Mouse (Mus musculus) B cell, adult 2 months (primary cell): Measurements from ENCODE around the gene Trio.

Experiments used
- DNase-seq, 2 experiments: peaks; one replicate each; pipeline ENCODE4 v3.0.0; 2022

Trio gene

DNA sequence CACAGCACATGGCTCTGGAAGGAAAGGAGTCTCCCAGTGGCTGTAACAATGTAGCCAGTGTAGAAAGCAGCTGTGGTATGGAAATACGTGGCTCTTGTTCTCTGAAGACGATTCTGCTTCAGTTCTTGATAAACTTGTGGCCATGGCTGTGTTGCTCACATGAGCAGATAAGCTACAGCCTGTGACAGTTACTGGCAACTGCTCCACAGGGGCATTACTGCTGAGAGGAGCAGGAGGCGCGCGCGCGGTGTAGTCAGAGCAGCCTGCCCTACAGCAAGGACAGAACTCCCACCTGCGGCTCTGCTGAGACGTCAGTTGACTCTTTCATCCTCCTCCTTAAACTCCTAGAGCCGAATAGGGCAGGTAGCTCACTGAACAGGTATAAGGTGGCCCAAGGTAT is 153.9 kb downstream of the Trio start:
- no peak for DNase-seq

DNA sequence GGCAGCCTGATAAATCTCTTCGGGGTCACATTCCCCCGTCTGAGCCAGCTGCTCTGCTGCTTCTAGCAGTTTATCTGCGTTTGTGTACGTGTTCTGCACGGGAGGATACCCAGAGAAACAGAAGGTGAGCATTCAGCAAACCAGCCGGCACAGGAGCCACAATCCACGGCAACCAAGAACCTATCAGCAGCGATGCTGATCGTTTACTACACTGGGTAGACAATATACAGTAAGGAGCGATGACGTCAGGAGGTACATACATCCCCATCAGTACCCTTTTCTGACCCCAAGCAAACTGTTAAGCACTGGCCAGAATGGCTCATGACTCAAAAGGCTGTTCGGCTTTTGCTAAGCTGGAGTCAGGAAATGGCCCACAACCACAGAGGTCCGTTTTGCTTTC is 154.4 kb downstream of the Trio start:
- DNase-seq = no peak

DNA sequence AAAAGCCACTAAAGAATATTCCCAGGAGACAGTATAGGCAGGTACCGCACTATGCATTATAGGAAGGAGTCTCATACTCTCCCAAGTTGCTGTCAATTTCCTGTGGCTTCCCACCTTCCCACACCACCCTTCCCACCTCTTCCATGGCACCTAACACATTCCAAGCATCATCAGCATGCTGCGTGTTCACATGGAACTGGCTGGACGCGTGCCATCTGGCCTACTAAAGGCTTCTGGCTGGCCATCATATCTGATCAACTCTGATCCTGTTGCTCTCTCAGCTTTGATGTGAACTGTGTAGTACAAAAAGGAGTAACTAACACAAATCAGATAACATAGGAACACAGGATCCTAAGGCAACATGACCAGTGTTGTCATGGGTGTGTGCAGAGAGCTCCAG is 156.6 kb downstream of the Trio start:
- DNase-seq = no peak

DNA sequence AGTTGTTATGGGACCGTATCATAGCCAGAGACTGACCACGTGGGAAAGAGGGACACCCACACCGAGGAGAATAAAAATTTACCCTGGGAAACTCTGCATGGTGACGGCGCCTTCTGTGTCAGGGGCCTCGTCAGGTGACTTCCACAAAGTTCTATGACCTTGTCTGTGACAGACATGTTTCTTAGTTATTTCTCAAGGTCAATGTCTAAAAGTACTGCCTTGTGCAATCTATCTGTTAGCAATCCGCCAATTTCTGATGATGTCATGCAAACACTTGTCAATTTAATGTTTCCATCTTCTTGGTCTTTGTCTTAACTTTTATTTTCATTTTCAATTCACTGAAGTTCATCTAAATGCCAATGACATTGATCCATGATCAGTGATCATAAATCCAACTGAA is 157.8 kb downstream of the Trio start:
- no peak for DNase-seq

DNA sequence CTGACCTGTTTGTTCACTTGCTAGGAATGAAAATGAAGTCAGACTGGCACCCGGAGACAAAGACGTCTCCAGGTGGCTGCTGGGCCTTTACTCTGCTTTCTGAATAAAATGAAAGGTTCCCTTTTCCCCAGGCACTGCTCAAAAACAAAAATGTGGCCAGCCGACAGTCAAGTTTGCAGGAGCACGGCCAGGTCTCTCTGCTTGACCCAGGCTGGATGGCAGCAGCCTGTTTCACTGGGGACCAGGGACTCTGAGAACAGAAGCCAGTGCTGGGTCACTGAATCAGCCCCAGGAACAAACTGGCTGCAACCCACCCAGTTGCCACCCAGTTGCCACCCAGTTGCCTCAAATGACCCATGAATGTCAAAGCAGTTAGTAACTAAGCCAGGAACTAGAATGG is 159.2 kb downstream of the Trio start:
- no peak for DNase-seq

DNA sequence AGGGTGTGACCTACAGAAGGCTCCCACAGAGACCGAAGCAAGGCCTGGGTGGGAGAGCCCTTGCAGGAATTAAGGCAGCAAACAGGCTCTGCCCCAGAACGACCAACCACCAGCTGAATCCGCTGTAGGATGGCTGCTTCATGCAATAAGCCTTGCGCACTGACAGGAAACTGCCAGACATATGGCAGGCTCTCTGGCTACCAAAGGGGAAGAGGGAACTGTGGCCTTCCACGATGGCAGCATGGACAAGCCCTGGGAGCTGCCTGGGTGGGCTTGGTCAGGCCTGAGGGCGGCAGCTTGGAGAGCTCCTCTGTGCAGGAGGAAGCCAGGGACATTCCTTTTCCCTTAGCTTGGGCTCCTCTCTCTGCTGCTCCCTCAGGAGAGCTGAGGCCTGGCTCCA is 159.6 kb downstream of the Trio start:
- no peak for DNase-seq

DNA sequence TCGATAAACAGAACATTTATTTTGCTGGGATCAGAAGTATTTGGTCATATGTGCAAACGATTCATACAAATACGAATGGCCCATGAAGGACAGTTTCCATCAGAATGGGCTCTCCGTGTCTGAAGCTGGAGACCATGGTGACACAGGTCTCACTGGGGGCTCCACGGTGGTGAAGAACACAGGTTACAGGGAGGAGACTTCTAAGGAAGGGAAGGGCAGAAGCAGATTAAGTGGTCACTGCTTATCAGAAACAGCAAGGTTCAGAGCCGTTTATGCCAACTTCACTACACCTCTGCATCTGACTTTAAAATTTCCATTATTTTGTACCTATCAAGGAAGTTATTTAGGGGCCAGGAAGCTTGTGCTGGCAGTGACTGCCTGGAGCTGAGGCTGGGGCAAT is 161.3 kb downstream of the Trio start:
- DNase-seq = no peak

DNA sequence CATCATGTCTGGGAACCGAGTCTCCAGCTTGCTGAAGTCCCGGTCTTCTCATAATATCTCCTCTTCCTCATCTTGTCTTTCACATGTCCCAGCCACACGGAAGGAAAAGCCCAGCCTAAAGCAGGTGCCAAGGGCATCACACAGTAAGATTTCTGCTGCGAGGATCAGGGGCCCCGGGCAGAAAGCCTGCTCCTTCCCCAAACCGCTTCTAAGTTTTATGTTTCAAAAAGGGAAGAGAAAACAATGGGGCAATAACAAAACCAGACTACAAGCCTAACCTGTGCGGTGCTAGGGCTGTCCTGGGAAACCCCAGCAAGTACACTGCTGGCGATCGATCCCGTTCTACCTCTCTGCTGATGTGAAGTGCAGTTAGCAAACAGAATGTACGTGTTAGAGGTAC is 162.7 kb downstream of the Trio start:
- no peak for DNase-seq

DNA sequence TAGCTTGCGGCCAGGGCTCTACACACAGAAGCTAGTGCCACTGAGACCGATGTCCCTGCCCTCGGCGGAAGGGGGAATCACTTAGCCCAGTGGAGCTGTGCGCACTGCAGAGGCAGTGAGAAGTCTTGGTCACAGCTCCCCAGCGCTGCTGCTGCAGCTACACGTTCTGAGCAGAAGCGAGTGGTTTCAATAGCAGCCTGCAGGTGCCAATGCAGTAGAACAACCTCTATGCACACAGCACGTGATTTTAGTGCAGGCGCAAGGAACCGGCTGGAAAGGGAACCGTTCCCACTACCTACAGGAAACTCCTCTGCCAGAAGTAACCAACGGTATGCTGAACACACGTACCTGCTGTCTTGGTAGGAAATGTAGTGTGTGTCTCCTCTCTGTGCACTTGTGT is 165.2 kb downstream of the Trio start:
- no peak for DNase-seq

DNA sequence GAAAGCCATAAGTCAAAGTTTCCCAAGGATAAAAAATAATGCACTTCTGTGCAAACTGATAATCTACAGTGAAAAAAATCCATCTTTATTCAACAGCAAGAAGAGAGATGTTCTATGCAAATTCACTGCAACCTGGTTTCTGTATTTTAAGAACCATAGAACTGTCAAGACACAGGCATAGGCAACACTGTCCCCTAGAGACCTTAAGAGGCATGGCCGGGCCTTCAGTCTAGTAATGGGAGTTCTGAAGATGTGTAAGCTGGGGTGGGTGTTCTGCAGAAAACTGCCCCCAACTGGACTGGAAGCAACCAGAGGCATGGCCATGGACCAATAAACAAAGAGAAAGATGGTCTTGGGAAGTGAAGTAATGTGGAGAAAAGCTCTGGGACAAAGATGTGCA is 166.1 kb downstream of the Trio start:
- peak; percentile 60 to 62 for DNase-seq

DNA sequence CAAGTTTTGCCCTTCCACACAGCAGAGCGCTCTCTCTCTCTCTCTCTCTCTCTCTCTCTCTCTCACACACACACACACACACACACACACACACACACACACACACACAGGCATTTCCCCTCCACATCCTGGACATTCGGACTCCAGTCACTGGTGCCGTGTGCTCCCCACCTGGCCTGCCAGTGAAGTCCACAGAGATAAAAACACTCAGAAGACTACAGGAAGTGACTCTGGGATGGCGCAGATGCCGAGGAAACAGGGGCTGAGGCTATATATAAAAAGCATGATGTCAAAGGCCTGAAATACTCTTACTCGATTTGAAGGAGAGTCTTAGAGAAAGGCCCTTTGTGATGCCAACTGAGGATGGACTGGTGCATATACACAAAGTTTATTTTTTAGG is 166.5 kb downstream of the Trio start:
- no peak for DNase-seq

DNA sequence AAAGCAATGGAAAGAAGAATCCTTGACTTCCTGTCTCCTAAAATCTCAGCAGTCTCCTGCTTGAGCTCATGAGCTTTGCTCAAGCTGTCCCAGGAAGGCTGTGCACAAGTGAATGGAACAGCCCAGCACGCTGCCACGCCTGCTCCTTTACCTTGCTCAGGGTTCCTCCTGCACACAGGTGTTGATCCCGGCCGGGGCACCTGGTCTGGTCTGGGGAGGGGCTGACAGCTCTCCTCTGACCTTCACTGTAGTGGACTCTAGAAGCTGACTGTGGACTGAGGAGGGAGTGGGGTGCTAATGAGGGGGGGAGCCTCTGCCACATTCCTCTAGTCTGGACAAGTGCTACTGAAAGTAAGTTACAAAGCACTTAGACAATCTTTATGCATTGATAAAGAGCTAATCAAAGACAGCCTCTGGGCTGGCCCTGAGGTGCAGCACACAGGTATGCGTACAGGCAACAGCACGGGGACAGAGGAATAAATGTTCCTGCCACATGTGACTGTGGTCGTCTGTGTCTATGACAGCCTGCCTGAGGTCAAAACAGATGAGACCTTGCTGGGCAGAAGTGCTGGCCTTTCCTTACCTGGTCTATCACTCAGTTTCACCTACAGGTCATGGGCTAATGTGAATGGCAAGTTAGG is 167.3 kb downstream of the Trio start:
- no peak for DNase-seq

DNA sequence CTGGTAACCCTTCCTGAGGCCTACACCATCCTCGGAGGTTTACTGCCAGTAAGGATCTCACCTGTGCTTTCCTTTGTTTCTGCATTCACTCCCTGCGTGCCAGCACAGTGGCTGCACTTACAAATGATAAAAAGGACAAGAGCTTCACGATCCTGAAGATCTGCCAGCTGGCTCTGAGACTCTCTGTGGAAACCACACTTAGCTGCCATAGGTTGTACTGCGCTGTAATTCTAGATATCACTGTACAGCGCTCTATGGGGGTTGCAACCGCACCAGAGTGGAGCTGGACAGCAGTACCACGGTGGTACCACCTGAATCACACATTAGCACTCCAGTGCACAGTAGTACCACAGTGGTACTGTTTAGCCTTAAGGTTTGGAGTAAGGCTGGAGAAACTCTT is 168.4 kb downstream of the Trio start:
- DNase-seq = no peak

DNA sequence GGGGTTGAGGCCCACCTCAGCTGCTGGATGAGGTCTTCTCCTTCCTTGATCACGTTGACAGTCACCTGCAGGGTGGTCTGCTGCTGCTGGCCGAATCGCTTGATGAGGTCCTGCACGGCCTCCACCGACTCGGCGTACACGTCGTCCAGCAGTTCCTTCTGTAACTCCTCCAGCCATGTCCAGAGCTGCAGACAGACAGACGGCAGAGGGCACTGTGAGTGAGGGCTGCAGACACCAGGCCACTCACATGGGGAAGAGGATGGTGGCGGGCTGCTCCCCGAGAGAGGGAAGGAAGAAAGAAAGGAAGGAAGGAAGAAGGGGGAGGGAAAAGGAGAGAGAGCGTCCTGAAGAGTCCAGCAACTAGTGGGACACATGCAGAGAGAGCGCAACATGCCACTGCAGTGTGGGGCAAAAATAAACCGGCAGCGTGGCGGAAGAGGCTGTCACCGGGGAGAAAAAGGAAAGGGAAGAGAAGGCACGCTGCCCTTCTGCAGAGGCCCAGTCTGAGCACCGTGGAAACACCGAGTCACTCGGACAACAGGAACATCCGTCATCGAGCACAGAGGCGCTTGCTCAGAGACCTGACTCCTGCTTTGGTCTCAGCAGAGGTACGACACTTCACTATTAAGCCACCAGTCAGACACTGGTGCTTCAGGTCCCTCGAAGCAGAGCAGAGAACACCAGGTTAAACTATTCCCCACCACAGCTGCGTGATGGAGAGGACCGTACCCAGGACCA is 169.4 kb downstream of the Trio start:
- peak; percentile 20 to 26 for DNase-seq

DNA sequence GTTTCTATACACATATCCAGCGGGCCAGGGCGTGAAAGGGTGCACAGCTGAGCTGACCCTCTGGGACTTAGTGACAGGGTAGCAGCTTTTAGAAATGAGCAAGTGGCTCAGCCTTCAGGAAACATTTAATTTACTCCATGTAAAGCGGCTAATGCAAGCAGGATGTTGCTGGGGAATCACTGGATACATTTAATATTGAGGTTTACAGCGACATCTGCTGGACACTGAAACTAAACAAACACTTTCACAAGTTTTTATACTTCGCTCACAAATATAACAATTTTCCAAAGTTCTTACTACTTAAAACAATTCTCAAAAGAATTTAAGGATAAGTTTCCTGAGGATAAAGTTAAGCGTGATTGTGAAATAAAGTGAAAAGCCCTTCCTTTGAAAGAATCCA is 174.3 kb downstream of the Trio start:
- peak; percentile 17 to 21 for DNase-seq

DNA sequence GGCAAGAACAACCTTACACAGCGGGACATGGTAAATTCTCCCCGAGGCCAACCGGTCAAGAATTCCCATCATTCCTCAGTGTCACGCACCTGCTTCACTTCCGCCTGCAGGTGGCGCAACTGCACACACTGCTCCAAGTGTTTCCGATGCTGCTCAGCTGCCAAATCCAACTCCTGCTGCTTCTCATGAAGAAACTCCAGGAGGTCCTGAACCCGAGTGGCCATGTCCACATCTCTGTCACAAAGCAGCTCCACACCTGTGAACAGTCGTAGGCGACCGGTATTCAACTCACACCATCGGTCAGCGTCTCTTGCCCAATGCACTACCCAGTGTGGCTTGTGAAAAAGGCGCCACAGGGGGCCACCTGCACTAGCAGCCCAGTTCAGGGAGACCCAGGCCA is 174.7 kb downstream of the Trio start:
- DNase-seq = peak; percentile 17

DNA sequence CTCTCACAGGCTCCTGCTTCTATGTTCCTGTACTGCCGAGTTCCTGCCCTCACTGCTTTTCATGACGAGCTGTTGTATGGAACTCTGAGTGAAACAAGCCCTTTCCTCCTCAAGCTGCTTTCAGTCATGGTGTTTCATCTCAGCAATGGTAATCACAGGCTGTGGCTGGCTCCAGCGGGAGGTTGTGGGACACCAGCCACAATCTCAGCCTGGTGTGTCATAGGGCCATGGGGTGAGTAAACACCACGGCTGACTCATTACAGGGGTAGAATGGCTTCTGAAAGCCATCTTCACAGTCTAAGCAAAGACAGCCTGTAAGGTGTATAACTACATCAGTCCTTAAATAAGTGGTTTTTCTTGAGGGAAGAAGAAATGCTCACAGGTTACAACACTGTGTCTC is 175.7 kb downstream of the Trio start:
- DNase-seq = no peak

DNA sequence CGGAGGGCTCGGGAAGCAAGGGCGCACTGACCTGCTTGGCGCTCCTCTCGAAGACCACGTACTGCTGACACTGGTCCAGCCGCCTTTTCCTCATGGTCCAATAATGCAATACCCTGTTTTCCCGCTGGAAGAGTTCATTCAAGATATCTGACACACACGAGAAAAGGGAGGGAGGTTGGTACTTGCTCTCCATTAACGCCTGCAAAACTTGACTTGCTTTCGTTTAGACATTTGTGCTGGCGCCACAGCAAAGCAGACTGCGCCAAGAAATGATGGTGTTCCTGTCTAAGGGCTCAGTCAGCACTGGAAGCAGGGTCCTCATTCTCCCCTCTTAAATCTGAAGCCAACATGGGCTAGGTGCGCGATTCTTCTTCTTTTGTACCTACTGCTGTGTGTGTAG is 184.0 kb downstream of the Trio start:
- no peak for DNase-seq

DNA sequence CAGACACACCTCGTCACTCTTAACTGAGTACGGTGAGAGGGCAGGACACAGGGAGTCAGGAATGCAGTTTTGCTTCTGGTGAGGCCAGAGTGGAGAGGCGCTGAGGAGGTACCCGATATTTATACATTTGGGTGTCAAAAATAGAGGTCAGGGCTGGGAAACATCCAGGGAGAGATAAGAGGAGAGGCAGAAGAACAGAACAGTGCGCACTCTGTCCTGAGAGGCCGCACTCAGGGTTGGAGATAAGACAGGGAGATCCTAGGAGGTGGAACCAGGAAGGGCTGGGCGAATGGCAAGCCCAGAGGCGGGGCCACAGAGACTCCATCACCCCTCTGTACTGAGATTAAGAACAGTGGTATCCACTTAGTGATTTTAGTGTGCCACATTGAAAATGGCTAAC is 185.1 kb downstream of the Trio start:
- DNase-seq = no peak

DNA sequence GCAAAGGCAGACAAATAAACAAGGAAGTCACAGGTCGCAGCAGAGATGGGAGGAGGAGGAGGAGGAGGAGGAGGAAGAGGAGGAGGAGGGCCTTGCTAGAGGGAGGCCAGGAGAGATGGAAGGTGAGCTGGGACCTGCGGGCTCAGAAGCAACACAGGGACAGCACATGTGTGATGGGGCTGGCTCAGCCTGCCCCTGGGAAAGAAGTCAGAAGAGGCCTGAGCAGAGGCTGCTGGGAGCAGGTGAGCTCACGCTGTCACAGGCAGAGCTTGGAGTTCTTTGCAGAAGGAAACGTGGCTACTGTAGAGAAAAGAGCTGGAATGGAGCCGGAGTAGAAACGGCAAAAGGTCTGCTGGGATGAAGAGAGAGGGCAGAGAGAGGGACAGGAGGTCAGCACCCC is 185.5 kb downstream of the Trio start:
- no peak for DNase-seq

DNA sequence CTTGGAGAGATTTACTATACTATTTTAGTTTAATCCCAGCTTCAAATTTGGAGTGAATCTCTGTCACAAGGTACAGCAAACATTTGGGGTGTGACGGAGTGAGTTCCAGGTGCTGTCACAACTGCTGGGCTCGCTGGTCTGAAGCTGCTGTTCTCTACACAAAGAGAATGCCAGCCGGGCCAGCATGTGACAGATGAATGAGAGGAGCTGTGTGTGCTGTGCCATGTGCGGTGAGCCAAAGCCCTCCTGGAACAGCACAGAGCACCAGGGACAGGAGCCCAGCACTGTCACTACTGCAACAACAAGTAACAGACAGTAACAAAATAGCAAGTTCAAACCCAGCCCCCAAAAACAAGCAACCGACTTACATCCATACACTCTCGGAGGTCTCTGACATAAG is 194.0 kb downstream of the Trio start:
- no peak for DNase-seq

DNA sequence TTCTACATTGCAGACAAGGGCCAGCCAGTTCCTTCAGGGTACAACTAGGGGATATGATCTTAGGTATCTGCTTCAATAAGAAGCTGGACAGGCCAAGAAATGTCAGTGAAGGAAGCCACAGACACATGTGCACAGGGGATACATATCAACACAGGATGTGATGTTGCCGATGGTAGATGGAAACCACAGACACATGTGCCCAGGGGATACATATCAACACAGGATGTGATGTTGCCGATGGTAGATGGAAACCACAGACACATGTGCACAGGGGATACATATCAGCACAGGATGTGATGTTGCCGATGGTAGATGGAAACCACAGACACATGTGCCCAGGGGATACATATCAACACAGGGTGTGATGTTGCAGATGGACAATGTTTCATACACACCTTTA is 197.8 kb downstream of the Trio start:
- DNase-seq = peak; percentile 63 to 68

DNA sequence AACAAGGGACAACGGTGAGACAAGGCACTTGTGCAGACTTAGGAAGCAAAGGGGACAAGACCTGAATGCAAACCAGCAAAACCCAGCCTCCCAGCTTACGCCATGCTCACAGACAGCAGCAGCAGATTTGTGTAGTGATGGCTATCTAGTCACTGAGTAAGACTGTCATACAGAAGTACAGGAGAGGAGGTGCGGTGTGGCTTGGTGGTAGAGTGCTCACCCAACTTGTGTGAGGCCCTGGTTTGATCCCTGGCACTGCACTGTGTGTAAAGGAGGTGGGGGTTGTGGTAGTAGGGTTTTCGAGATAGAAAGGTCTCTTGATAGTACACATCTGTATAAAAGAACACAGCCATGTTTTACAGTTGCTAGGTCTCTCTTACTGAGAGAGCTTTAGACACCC is 198.8 kb downstream of the Trio start:
- DNase-seq = peak; percentile 40 to 48

DNA sequence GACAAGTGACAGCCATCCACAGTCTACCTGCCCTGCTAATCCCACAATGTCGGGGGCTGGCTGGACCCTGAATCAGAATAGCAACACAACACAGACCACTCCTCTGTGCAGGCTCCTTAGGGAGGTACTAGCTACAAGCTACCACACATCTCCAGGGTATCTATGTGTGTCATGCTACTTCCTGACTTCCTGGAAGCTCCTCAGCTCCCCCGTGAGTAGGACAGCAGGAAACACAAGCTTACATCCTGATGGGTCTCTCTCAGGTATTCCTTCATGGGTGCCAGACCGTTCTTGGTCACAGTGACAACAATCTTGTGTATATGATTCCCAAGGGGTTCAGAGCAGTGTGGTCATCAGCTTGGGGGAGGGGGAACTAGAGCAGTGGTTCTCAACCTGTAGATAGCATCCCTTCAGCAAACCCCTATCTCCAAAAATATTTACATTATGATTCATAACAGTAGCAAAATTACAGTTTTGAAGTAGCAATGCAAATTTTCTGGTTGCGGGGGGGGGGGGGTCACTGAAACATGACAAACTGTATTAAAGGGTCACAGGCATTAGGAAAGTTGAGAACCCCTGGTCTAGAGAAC is 199.5 kb downstream of the Trio start:
- DNase-seq = peak; percentile 73 to 80

DNA sequence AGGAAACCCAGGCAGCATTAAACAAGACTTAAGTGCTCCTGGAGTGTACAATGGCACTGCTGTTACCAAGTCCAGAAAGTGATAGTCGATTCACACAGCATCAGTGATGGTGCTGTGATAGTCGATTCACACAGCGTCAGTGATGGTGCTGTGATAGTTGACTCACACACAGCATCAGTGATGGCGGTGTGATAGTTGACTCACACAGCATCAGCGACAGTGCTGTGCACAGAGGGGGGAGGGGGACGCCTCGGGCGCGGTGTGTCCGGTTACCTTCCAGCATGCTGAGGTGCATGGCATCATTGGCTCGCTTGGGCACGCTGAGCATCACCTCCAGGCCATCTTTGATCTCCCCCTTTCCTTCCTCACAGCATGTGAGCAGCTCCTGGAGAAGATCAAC is 200.3 kb downstream of the Trio start:
- DNase-seq = peak; percentile 5 to 9
